Mouse (Mus musculus): ENCODE data around the gene Myocos.

Myocos gene

DNA sequence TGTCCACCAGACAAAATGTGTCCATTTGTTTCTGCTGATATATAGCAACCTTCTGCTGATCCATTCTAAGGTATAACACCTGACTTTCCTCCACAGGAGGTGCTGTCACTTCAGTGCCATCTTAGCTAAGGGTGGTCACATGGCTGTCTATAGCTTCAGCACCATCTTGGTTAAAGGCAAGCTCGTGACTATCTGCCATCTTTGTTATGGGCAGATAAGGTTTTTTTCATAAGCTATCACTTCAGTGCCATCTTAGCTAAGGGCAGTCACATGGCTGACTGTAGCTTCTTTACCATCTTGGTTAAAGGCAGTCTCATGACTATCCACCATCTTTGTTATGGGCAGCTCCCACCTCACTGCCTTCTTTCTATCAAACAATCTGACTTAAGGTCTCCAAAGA, 42.5 kb downstream of the Myocos start:
- DNase-seq (ENCODE audit: low read depth, low spot score), result no peak

DNA sequence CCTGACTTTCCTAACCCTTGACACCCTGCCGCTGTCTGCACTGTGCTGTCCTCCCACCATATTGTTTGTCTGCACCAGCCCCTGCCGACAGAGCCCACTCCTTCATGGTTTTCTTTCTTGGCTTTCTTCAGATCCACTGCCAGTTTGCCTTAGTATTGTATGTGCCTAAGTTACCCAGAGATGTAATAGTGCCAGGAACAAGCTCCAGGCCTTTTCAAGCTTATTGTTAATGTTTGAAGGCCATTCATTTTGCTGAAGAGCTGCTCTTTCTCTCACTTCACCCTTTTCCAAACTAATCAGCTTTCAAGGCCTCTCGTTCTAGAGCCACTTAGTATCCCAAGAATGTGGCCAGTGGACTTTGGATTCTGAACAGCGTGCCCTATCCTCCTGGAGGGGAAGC, 46.8 kb downstream of the Myocos start:
- DNase-seq (ENCODE audit: low read depth, low spot score), result no peak

DNA sequence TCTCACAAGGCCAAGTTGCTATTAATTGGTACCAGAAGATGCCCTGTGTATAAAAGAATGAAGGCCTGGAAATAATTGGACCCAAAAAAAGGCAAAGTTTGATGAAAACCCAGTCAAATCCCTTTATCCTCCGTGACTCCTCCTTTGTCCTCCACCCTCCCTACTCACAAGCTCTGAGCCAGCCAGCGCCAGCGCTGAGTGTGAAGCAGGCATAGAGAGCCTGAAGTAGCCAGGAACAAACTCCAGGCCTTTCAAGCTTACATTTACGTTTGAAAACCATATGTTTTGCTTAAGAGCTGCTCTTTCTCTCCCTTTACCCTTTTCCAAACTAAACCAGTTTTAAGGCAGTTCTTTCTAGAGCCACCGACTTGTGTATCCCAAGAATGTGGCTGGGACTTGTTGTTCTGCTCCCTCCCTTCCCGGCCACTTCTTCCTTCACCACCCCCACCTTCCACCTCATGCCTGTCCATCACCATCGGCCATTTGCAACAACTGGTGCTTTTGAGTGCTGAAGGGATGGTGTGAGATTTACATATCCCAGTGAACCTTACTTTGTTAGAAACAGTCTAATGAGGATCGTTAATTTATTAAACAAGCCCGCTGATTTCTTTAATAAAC, 48.3 kb downstream of the Myocos start:
- no peak for DNase-seq (ENCODE audit: low read depth, low spot score)

DNA sequence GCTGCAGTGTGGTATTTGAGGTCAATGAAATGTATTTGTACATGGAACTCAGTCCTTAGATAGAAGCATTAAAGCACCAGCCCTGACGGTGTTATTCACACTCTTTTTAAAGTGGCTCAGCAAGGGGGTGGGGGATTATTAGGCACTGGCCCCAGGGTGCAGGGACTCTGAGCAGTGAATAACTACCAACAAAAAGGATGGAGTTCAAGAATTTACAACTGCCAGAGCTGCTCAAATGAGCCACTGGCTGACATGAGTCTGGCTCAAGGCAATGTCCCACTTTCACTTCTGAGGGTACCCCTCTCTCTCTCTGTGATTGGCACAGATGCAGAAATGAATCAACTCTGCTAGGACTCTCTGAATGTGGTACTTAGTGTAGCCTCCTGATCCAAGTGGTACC, 49.9 kb downstream of the Myocos start:
- no peak for DNase-seq (ENCODE audit: low read depth, low spot score)

DNA sequence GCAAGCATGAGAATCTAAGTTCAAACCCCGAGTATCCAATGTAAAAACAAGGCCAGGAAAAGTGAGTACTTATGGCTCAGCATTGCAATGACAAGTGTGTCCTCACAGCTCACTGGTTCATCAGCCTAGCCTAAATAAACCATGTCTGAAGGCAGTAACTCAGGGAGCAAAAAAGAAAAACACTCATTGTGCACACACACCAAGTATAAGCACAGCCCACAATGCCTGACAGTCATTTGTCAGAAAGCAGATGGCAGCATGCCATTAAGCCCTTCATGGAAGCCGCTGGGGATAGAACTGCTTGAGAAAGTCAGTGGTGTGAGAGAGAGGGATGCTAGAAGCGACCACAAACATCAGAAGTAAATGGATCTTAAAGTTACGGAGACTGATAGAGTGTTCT, 56.7 kb downstream of the Myocos start:
- DNase-seq (ENCODE audit: low read depth, low spot score), result no peak

DNA sequence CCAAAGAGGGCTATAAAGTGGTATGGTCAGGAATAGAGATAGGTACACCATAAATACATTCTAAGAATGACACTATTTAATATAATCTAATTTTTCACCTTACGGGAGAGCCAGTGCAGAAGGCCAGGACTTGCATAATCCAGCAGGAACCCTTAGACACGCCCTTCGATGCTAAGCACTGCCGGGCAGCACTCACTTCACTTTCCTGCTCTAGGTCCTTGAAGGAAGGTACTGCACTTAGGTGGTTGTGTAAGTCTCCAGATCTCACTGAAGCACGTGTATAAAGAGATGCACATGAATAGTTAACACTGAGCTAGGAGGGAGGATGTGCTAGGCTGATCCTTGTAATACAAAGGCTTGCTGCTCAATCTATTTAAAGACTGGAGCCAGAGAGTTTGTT, 58.4 kb downstream of the Myocos start:
- DNase-seq (ENCODE audit: low read depth, low spot score), result no peak

DNA sequence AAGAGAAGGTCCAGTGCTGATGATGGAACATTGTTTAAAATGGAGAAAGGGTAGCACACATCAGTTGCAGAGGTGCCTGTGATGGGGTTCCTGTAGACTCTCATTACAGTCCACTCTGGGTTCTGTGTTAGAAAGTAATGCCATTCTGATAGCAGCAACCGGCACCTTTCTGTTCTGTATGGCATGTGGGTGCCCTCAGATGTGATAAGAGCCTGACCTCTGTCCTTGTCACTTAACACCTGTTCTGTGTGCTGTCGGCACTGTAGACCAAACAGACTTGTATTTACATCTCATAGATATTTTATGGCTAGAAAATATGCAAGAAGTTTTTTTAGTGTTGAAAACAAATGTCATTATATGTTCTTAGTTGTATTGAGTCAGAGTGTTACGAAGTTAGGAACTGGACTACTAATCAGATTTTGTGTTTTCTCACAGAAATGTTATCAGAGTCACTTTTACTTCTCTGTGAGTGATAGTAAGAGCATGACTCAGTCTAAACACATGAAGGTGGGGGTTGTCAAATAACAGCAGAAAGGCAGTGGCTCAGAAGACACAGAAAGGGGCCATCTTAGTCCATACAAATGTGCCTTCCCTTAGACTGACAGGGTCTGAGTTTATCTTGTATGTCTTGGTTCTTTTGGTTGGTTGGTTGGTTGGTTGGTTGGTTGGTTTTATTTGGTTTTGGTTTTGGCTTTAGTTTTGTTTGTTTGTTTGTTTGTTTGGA, 60.5 kb downstream of the Myocos start:
- no peak for DNase-seq (ENCODE audit: low read depth, low spot score)

Measured in WW6 (cell line).